Mouse (Mus musculus) liver, embryonic 14.5 days (tissue): ENCODE data around the gene Pcdh15.

ENCODE experiments used
- CTCF ChIP-seq: IDR thresholded peaks from 2 replicates; pipeline ENCODE4 v1.5.1; 2016; ENCODE audit warnings: antibody characterized with exemption, low read depth, control low read depth
- EP300 ChIP-seq: IDR thresholded peaks from 2 replicates; pipeline ENCODE4 v1.6.1; 2016; ENCODE audit warnings: antibody characterized with exemption, low read depth

DNA sequence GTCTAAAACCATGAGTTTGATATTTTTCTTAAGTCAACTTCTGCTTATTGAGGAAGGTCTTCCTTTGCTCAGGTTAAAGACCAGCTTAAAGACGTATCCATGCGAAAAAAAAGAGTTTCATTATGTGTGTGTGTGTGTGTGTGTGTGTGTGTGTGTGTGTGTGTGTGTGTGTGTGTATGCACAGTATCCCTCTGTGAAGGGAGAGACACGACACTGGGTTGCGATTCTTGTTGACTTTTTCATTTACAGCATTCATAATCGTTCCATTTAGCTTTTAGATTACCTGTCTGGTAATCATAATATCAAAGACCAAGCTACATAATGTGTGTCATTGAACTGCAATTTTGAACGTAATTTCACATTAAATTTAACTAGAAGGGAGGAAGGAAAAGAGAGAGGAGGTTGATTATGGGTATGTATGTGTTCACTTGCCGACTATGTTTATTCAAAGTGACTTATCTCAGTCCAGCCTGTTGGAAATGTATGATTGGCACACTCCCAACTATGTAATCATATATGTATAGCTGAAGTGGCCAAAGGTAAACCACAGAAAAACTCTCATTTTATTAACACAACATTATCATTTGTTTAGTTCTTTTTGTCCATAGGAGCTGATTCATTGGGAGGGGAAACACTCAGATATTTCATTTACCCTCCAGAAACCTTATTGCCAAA is 626.6 kb downstream of the Pcdh15 start:
- TF ChIP-seq CTCF = no peak
- no peak for TF ChIP-seq EP300
